Mouse (Mus musculus) CH12.LX (cell line): Measurements from ENCODE around the gene Pdgfra. TPM values are rescaled to one million over a fixed set of nuclear protein-coding genes. Genes with fewer than 3 reads are reported as not detected.

Experiments
- DNase-seq: peaks from one replicate; pipeline ENCODE4 v3.0.0-alpha.2; 2013; ENCODE audit errors: extremely low read depth
- H3K27ac ChIP-seq: 2 replicates; pipeline ENCODE4 v1.5.1; 2012; ENCODE audit warnings: low read depth, mild to moderate bottlenecking, control low read depth, moderate library complexity; ENCODE audit not compliant: insufficient read depth
- H3K27me3 ChIP-seq: replicated peaks from 2 replicates; pipeline ENCODE3; 2012; ENCODE audit warnings: inconsistent platforms
- H3K36me3 ChIP-seq, 2 experiments: replicated peaks in 1 of 2; 2 replicates each; pipeline versions ENCODE3 to v1.6.1; 2012; ENCODE audit warnings: inconsistent platforms in 1 of 2, low read length in 1 of 2, mild to moderate bottlenecking in 1 of 2, mixed read lengths in 1 of 2, moderate library complexity in 1 of 2; ENCODE audit not compliant: control insufficient read depth in 1 of 2, insufficient read depth in 1 of 2
- H3K4me1 ChIP-seq, 2 experiments: 2 replicates each; pipeline ENCODE4 v1.6.1; 2012; ENCODE audit warnings: inconsistent platforms in 1 of 2, moderate library complexity in 1 of 2; ENCODE audit not compliant: insufficient read depth in 2 of 2, control insufficient read depth in 1 of 2
- H3K4me2 ChIP-seq: 2 replicates; pipeline ENCODE4 v1.6.1; 2012; ENCODE audit warnings: low read depth, mild to moderate bottlenecking, control low read depth; ENCODE audit not compliant: poor library complexity, insufficient read depth, severe bottlenecking
- H3K4me3 ChIP-seq, 3 experiments: fragments of 150-350 bp in 1 of 3; sonication (generic) in 1 of 3; replicated peaks in 1 of 3; 2 replicates each; pipeline versions ENCODE3 to v1.5.1; 2011 to 2012; ENCODE audit warnings: low read depth in 2 of 3, low read length in 2 of 3, mild to moderate bottlenecking in 2 of 3, moderate library complexity in 2 of 3, control low read depth in 1 of 3, improper control_type of control experiment in 1 of 3, inconsistent platforms in 1 of 3, mixed read lengths in 1 of 3; ENCODE audit not compliant: poor library complexity in 1 of 3
- H3K79me2 ChIP-seq: replicated peaks from 2 replicates; pipeline ENCODE4 v1.6.1; 2012; ENCODE audit warnings: mild to moderate bottlenecking, moderate library complexity; ENCODE audit not compliant: control insufficient read depth, poor library complexity, insufficient read depth, severe bottlenecking; ENCODE audit errors: extremely low read depth
- H3K9ac ChIP-seq: 2 replicates; pipeline ENCODE4 v1.6.1; 2012; ENCODE audit warnings: low read depth, mild to moderate bottlenecking, control low read depth, moderate library complexity; ENCODE audit not compliant: insufficient read depth
- H3K9me3 ChIP-seq: replicated peaks from 2 replicates; pipeline ENCODE3; 2012; ENCODE audit warnings: low read length, inconsistent platforms, mixed read lengths
- CTCF ChIP-seq, 2 experiments: IDR thresholded peaks in 1 of 2; conservative IDR thresholded peaks in 1 of 2; 2 replicates each; pipeline ENCODE4 v1.5.1; 2011 to 2012; ENCODE audit warnings: low read depth in 2 of 2, low read length in 2 of 2, improper control_type of control experiment in 1 of 2, inconsistent platforms in 1 of 2, mild to moderate bottlenecking in 1 of 2, moderate library complexity in 1 of 2
- ELF1 ChIP-seq: IDR thresholded peaks from 2 replicates; pipeline ENCODE4 v1.6.1; 2014; ENCODE audit warnings: low read depth, mild to moderate bottlenecking, inconsistent platforms, low read length, improper control_type of control experiment
- GABPA ChIP-seq: IDR thresholded peaks from 2 replicates; pipeline ENCODE4 v1.6.1; 2012; ENCODE audit warnings: low read depth, low read length, improper control_type of control experiment, inconsistent platforms; ENCODE audit not compliant: insufficient replicate concordance
- JUN ChIP-seq: IDR thresholded peaks from 2 replicates; pipeline ENCODE4 v1.6.1; 2011; ENCODE audit warnings: low read depth, mild to moderate bottlenecking, low read length, improper control_type of control experiment, moderate library complexity; ENCODE audit not compliant: insufficient read depth
- KAT2A ChIP-seq: IDR thresholded peaks from 2 replicates; pipeline ENCODE4 v1.6.1; 2012; ENCODE audit warnings: low read length, improper control_type of control experiment, inconsistent platforms; ENCODE audit not compliant: insufficient replicate concordance
- MEF2A ChIP-seq: IDR thresholded peaks from 2 replicates; pipeline ENCODE4 v1.6.1; 2014; ENCODE audit warnings: low read depth, mild to moderate bottlenecking, inconsistent platforms, low read length, improper control_type of control experiment, borderline replicate concordance
- MXI1 ChIP-seq: IDR thresholded peaks from 2 replicates; pipeline ENCODE4 v1.6.1; 2011; ENCODE audit warnings: mild to moderate bottlenecking, low read depth, low read length, improper control_type of control experiment
- NELFE ChIP-seq: IDR thresholded peaks from 2 replicates; pipeline ENCODE4 v1.6.1; 2011; ENCODE audit warnings: low read depth, low read length, improper control_type of control experiment
- PAX5 ChIP-seq: IDR thresholded peaks from 2 replicates; pipeline ENCODE4 v1.6.1; 2012; ENCODE audit warnings: low read length, inconsistent platforms, mixed read lengths
- POLR2A ChIP-seq: IDR thresholded peaks from 2 replicates; pipeline ENCODE4 v1.6.1; 2011; ENCODE audit warnings: low read depth, mild to moderate bottlenecking, improper control_type of control experiment, low read length
- POLR2AphosphoS2 ChIP-seq: IDR thresholded peaks from 2 replicates; pipeline ENCODE4 v1.6.1; 2011; ENCODE audit warnings: low read depth, low read length, improper control_type of control experiment
- RAD21 ChIP-seq: IDR thresholded peaks from 2 replicates; pipeline ENCODE4 v1.6.1; 2011; ENCODE audit warnings: low read depth, mild to moderate bottlenecking, low read length, improper control_type of control experiment, moderate library complexity
- SMC3 ChIP-seq: IDR thresholded peaks from 2 replicates; pipeline ENCODE4 v1.6.1; 2011; ENCODE audit warnings: low read depth, low read length, improper control_type of control experiment
- TCF12 ChIP-seq: IDR thresholded peaks from 2 replicates; pipeline ENCODE4 v1.6.1; 2014; ENCODE audit warnings: low read depth, mild to moderate bottlenecking, inconsistent platforms, low read length, improper control_type of control experiment
- ZC3H11A ChIP-seq: IDR thresholded peaks from 2 replicates; pipeline ENCODE4 v1.6.1; 2012; ENCODE audit warnings: low read depth, mild to moderate bottlenecking, inconsistent platforms, low read length, improper control_type of control experiment
- ZKSCAN1 ChIP-seq: IDR thresholded peaks from 2 replicates; pipeline ENCODE4 v1.6.1; 2012; ENCODE audit warnings: low read depth, inconsistent platforms, low read length, improper control_type of control experiment, borderline replicate concordance
- dilution Hi-C: fragments of 300-500 bp; cut with MboI; formaldehyde crosslinking; loops from 2 replicates; pipeline ENCODE4 v1.14.3; 2020; ENCODE audit warnings: low sequenced_read_pairs; ENCODE audit not compliant: extremely low pct_unique_long_range_greater_than_20kb, extremely low pct_ligation_motif_present
- in situ Hi-C: fragments of 300-500 bp; cut with MboI; formaldehyde crosslinking; loops from 3 replicates; pipeline ENCODE4 v1.14.3; 2019; ENCODE audit warnings: low sequenced_read_pairs, low pct_ligation_motif_present, low pct_unique_long_range_greater_than_20kb, mixed read lengths
- polyA plus RNA-seq: library from polyadenylated mRNA; unstranded; fragments of >175 nt; gene quantifications from 2 replicates; pipeline ENCODE4 v1.2.1, GENCODE M21; 2012; ENCODE audit warnings: low read depth; ENCODE audit not compliant: insufficient read length
- total RNA-seq, 2 experiments: library from RNA; depleted of rRNA; stranded (reverse); fragments of 300-350 nt in 1 of 2; fragments of >200 nt in 1 of 2; gene quantifications; 2 replicates each; pipeline ENCODE4 v1.2.3; 2012 to 2014

The Pdgfra gene
- total and polyA plus RNA-seq, 3 experiments, result 0.13 to 0.25 (median 0.13) TPM

GRCm38 (mm10) chr5:75152791-75153625 is 916 bp downstream of the Pdgfra start:
- H3K4me1 ChIP-seq, result peaks cover 0 to 17% of the 10 kb centered on the region in 2 experiments; a peak in 2 of 4 replicates
- in situ Hi-C loops, result loop anchor here (10.0 to 25.0 kb wide), 5 partner anchors 358 to 1298 kb away; no protein-coding TSS in a partner anchor

GRCm38 (mm10) chr5:75153626-75153960 is 1.5 kb downstream of the Pdgfra start:
- no peak overlapping the region for H3K27ac ChIP-seq
- in situ Hi-C loops (loop anchor here (10.0 to 25.0 kb wide), 5 partner anchors 359 to 1299 kb away; no protein-coding TSS in a partner anchor), dilution Hi-C loops (no loop called here)
- H3K9me3 ChIP-seq, result peaks cover 11% of the 10 kb centered on the region
- peaks cover 0 to 19% of the 10 kb centered on the region in 2 experiments; a peak in 2 of 4 replicates for H3K4me1 ChIP-seq
- H3K4me2 ChIP-seq, result no peak overlapping the region; the same call in 1 of the 2 replicates
- H3K36me3 ChIP-seq, result no peaks in the 10 kb centered on the region
- no peak overlapping the region for H3K9ac ChIP-seq
- TF ChIP-seq POLR2A (no peak), JUN (no peak), POLR2AphosphoS2 (no peak), MEF2A (no peak), CTCF (conservative IDR thresholded peaks at IDR 0.05 in 1 of 2, IDR thresholded peaks at IDR 0.05 in 1 of 2; ENCODE audit: low read depth in 2 of 2, low read length in 2 of 2) (no peak)
- H3K4me3 ChIP-seq, result no peak overlapping the region
- peaks cover 20% of the 10 kb centered on the region for H3K27me3 ChIP-seq
- no peak for DNase-seq
- H3K79me2 ChIP-seq, result no peaks in the 10 kb centered on the region

More at GRCm38 (mm10) chr5:75152791-75153625, 916 bp downstream of the Pdgfra start:
- Histone ChIP-seq H3K27me3 (peaks cover 20% of the 10 kb centered on the region), H3K27ac (no peak overlapping the region), H3K79me2 (no peaks in the 10 kb centered on the region), H3K4me3 (no peak overlapping the region), H3K36me3 (no peaks in the 10 kb centered on the region), H3K4me2 (no peak overlapping the region), H3K9me3 (peaks cover 11% of the 10 kb centered on the region), H3K9ac (no peak overlapping the region)
- dilution Hi-C loops, result no loop called here
- TF ChIP-seq GABPA (no peak), TCF12 (no peak), CTCF (conservative IDR thresholded peaks at IDR 0.05 in 1 of 2, IDR thresholded peaks at IDR 0.05 in 1 of 2; ENCODE audit: low read depth in 2 of 2, low read length in 2 of 2) (no peak), NELFE (no peak)
- no peak for DNase-seq

DNA sequence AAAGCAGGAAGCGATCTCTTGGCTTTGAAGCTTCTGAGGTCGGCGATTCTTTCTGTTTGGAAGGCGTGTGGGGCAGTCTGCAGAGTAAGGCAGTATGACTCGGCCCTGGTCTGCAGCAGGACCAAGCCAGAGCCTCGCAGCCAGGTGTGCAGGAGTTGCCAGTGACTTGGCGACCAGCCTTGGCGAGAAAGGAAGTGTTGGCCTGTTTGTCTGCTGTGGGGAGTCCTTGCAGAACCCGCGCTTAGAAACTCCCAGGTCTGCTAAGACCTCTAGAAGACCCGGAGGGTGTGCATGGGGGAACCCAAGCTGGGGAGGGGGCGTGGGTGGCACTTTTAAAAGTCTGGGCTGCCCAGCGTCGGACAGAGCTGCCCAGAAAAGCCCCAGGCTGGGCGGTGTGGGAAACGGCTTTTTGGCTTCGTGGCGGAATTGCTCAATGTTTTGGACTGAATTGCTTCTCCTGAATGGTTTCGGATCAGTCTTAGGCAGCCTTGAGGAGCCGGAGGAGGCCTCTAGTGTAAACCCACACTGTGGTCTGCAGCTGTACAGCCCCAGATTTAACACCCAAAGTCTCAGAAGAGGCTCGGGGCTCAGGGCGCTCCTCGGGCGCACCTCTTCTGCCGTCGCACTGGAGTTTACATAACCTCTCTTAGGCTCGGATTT is 2.0 kb downstream of the Pdgfra start:
- Histone ChIP-seq H3K9ac (no peak overlapping the region), H3K27ac (no peak overlapping the region), H3K4me3 (peak overlapping the region in 1 of 3 experiments; percentile 2), H3K79me2 (no peaks in the 10 kb centered on the region)
- no peak for DNase-seq
- dilution Hi-C loops, result no loop called here
- TF ChIP-seq ELF1 (no peak), KAT2A (no peak), MEF2A (no peak), SMC3 (no peak), PAX5 (no peak), ZKSCAN1 (no peak), ZC3H11A (no peak), RAD21 (no peak), MXI1 (no peak), TCF12 (no peak)
- TF ChIP-seq, all 38 proteins: peak for 0
- Histone ChIP-seq H3K4me1 (peaks cover 0 to 22% of the 10 kb centered on the region in 2 experiments; a peak in 2 of 4 replicates), H3K27me3 (peaks cover 20% of the 10 kb centered on the region), H3K4me2 (peak overlapping the region; percentile 93), H3K36me3 (no peaks in the 10 kb centered on the region), H3K9me3 (peaks cover 11% of the 10 kb centered on the region)
- in situ Hi-C loops, result loop anchor here (10.0 to 25.0 kb wide), 5 partner anchors 359 to 1299 kb away; no protein-coding TSS in a partner anchor
